Mouse (Mus musculus) T-helper 1 cell (primary cell): ENCODE measurements around the gene Ern1.

Experiments
- in situ Hi-C: fragments of 300-600 bp; cut with MboI, MseI; formaldehyde crosslinking; loops from one replicate; pipeline ENCODE4 v1.15.1; 2025; ENCODE audit warnings: high pct_unique_total_duplicates

Ern1 gene

DNA sequence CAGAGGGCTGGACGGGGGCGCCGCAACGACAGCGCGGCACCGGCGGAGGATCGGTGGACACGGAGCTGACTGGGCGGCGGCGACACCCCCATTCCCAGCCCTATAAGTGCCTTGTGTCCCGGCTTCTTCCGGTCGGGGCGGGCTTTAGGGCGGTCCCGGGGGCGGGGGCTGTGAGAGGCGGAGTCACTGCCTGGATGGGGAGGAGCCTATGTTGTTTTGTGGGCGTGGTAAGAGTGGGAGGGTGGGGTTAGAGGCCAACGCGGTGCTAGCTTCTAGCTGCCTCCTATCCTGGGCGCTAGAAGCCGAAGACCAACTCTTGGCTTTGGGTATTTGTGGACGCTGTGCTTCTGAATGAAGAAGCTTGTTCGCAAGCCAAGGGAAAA is at the start of gene Ern1:
Ern1 (minus strand) TSS at position 120 of the 383 bp plus-strand sequence.
- in situ Hi-C loops = no loop called here

DNA sequence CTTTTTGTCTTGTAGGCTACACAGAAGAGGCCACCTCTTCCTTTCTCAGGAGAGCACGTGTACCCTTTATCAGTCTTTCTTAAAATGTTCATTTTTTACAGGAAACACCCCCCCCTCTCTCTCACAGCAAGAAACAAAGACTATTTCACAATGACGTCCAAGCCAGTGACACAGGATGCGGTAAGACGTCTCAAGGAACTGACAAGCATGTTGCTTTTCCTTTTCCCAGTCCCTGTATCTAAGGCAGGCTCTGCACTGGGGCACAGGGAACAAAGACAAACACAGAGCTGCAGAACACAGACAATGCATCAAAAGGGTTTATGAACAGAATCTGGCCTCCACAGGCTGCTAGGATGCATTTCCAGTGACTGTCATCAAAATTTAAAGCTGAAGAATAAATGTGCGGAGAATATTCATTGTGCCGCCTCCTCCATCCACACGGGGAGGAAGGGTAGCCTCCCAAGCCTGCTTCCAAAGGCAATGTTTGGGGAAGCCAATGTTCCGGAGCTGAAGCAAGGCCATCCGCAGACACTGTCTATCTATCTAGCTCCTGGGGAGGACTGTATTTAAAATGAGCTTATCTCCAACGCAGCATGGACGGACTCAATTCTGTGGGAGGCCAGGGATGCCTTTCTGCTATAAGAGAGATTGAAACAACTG is 48.7 kb upstream of the Ern1 start:
- in situ Hi-C loops = no loop called here

- in situ Hi-C loops = no loop called here
These were observed 48.1 kb upstream of the Ern1 start for GRCm38 (mm10) chr11:106535660-106536252.

DNA sequence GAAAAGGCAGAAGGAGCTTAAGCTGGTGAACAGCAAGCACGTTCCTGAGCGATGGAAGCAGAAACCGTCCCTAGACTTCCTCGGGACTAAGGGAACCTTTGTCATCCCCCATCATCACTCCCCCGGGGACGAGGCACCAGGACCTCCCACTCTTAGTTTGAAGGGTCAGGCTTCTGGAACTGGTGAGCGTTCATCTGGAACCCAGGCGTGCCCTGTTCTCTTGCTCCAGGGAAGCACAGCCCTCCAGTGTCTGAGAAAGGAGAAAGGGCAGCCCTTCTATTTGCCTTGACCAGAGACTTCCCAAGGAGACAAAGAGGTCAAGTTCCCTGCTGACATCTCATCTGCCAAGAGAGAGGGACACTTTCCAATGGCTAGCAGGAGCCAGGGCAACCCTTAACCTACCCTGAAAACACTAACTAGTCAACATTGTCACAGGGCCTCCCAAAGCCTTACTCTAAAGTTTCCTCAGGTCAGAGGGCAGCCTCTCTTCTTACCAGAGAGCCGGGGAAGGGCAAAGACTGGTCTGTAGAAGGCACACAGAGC is 44.7 kb upstream of the Ern1 start:
- in situ Hi-C loops = no loop called here

- in situ Hi-C loops = no loop called here
These were observed 42.1 kb upstream of the Ern1 start for GRCm38 (mm10) chr11:106529786-106530185.

- in situ Hi-C loops = no loop called here
These were observed 41.5 kb upstream of the Ern1 start for GRCm38 (mm10) chr11:106529113-106529512.

- in situ Hi-C loops = no loop called here
These were observed 40.3 kb upstream of the Ern1 start for GRCm38 (mm10) chr11:106527926-106528325.

DNA sequence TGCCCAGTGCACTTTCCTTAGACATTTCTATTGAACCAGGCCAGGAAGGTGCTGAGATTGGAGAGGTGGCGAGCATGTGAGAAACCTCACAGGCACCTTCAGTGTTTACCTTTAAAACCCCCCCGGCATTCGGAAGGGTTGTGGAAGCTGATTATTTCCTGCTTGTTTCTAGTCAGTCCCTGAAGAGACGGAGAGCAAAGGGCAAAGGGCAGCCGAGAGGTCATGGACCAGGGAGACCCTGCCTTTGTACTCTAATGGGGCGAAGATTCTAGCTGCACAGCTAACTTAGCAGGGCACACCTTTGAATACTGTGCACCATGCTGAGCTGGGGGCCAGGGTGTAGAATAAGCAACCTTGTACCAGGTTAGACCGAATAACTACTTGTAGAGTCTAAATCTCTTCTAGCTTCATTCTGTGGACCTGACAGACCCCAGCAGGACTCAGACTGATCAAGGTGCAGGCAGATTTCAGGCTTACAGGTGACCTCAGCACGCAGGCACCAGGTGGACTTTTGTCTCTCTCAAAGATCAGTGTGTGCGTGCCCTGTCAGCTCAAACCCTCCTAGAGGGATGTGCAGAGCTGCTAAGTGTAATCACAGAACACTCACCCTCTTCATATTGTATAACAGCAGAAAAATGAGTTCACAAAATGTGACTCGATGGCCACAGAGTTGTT is 39.6 kb upstream of the Ern1 start:
- in situ Hi-C loops = no loop called here

GRCm38 (mm10) chr11:106522538-106522937 is 34.9 kb upstream of the Ern1 start:
- in situ Hi-C loops = no loop called here

DNA sequence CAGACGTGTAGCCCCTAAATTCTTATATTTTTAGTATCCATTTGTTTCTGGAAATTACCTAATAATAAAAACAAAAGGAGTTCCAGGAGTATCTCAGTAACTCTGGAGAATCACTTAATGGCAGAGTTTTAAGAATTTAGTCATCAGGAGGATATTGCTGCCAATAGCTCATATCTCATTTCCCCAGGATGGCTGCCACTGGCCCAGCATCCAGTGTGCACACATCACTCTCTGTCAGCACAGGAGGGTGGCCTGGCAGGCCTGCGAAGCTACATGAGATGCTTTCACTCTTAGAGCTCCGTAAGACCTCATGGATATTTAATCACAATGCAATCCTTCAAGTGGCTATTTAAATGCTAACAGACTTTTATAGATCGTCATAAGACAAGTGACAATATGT is 34.0 kb upstream of the Ern1 start:
- in situ Hi-C loops = no loop called here

- in situ Hi-C loops = no loop called here
These were observed 32.8 kb upstream of the Ern1 start for GRCm38 (mm10) chr11:106520404-106520803.

DNA sequence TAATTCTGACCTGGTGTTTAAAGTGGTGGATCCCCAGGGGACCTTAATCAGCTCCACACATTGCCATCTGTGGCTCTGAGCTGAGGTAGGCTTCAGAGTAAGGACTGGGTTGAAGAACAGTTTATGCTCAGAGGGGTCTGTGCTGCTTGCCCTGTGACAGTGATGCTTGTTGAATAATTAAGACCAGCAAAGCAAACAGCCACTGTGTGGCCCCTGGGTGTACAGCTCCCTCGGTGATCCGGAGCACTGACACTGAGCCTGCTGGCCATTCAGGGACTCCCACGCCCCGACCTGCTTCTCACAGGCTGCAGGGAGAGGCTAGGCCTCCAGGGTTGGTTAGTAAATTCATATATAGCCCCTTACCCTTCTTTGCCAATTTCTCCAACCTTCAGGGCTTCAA is 31.9 kb upstream of the Ern1 start:
- in situ Hi-C loops = no loop called here

DNA sequence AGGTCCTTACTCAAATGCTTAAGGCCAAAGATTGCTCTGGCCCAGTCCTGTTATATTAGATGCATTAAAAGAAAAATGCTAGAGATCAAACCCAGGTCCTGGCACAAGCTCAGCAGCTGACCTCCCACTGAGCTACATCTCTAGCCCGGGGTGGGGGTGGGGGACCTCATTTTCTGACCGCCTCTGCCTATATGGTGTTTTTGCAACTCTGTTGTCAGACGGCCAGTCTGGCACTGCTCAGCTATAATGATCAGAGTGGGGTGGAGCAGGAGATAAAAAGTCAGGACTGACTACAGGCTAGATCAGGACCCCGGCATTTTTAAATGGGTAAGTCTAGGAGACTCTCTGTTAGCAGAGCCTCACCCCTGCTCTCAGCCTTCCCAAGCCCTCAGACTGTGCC is 30.7 kb upstream of the Ern1 start:
- in situ Hi-C loops = no loop called here

DNA sequence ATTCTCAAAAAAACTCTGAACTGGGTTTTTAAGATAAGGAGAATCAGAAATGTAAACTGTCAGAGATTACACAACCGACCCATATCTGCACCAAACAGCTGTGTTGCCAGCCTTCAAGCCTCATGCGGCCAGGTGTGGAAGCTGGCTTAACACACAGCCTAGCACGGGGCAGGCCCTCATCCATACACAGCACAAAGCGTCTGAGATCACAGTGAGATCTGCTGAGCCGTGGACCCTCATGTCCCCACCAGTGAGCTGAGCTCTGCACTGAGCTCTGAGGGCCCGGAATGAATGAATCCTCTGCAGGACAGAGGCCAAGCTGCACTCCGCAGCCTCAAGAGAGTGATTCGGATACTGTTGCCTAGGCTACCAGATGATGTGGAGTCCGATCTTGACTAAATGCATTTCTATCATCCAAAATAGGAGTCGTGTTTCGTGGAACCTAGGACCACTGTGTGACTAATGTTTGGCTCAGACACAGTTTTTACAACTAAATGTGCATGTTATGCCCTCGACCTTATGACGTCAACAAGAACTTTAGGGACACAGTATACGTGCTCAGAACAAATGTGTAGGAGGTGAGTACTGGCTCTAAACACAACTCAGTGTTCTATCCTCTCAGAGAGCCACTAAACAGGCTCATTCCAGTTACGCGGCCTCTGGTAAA is 27.6 kb upstream of the Ern1 start:
- in situ Hi-C loops = no loop called here

- in situ Hi-C loops = no loop called here
These were observed 26.8 kb upstream of the Ern1 start for GRCm38 (mm10) chr11:106514446-106514845.

DNA sequence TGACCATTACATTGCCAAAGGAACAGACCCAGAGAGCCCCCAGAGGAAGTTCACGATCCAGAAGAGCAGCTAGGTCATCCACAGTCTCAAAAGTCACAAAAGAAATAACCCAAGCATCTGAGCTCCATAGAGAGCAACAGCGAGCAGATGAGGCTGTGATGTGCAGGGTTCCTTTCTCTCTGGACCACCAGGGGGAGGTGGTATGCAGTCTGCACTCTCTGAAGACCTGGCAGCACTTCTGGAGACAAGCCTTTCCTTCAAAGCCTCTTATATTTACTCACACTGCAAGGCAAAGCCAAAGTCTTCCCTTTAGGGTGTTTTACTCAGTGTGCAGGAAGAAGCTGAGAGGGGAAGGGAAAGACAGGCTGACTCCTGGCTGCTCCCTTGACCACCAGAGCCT is 25.5 kb upstream of the Ern1 start:
- in situ Hi-C loops = no loop called here

- in situ Hi-C loops = no loop called here
These were observed 24.3 kb upstream of the Ern1 start for GRCm38 (mm10) chr11:106512006-106512390.

DNA sequence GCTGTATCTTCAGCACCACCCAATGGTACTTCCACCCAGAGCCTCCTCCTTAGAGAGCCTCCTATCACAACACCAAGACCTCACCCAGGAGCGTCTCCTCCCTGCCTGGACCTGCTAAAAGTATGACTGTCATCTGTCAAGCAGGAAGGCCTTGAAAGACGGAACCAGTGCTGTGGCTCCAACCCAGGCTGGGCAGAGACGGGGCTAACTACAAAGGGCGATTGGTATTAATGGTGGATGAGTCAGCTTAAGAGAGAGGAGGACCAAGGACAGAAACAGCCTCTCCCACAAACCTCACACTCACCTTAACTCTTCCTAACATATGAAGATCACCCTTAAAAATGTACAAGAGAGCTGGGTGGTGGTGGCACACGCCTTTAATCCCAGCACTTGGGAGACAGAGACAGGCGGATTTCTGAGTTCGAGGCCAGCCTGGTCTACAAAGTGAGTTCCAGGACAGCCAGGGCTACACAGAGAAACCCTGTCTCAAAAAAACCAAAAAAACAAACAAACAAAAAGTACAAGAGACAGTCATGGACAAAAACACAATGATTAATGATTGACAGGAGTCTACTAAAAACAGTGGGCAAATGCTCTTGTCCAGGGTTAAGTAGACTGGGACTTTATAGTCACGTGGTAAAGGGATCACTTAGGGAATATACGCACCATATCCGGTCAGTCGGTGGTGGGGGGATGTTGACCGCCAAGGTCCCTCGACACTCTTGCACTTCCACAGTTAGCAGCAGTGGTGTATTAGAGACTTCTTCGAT is 23.8 kb upstream of the Ern1 start:
- in situ Hi-C loops = no loop called here

- in situ Hi-C loops = no loop called here
These were observed 20.0 kb upstream of the Ern1 start for GRCm38 (mm10) chr11:106507638-106508037.

DNA sequence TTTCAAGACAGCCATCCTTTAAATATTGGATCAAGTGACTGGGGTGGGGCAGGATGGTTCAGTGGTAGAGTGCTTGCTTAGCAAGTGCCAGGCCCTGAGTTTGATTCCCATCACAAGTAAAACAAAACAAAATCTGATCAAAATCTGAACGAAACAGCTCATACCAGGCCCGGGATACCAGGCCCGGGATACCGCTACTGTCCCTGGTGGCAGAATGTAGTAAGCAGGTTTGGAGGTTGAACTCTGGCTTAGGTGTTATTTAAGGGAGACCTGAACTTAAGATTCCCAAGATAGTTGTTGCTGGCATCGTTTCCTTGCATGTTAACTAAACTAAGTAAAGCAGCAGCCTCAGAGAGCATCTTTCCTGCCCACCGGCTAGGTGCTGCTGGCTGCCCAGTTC is 18.6 kb upstream of the Ern1 start:
- in situ Hi-C loops = no loop called here

DNA sequence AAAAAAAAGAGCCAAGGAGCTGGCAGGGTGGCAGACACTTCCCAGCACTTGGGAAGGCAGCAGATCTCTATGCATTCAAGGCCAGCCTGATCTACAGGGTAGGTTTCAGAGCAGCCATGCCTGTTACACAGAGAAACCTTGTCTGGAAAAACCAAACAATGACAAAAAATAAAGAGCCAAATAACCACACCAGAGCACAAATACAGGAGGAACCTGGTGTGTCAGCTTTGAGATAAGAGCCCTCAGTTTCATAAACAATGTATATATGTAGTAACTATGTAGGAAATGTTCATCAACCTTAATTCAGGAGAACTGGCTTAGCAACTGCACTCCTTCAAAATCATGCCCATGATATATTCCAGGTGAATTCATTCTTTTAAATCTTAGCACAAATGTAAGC is 16.5 kb upstream of the Ern1 start:
- in situ Hi-C loops = no loop called here

- in situ Hi-C loops = no loop called here
These were observed 15.7 kb upstream of the Ern1 start for GRCm38 (mm10) chr11:106503425-106503717.
